Mouse (Mus musculus) lung, postnatal 14 days (tissue): Measurements from ENCODE around the gene Pigu.
A peak's percentile ranks its signal among the peaks of the same experiment; 100 is the strongest.

Experiments
- DNase-seq: peaks from one replicate; pipeline ENCODE4 v3.0.0; 2021

Pigu gene

GRCm38 (mm10) chr2:155356971-155357591 lies at the start of gene Pigu:
TSS of gene Pigu (minus strand) at chr2:155357430.
- peak; percentile 91 for DNase-seq

GRCm38 (mm10) chr2:155404635-155405034 lies 47.4 kb upstream of the Pigu start:
- DNase-seq: no peak

GRCm38 (mm10) chr2:155401926-155402325 lies 44.7 kb upstream of the Pigu start:
- no peak for DNase-seq

GRCm38 (mm10) chr2:155400276-155400675 lies 43.0 kb upstream of the Pigu start:
- DNase-seq: no peak

- no peak for DNase-seq
These were observed 37.4 kb upstream of the Pigu start for GRCm38 (mm10) chr2:155394586-155394985.

- no peak for DNase-seq
These were observed 31.3 kb upstream of the Pigu start for GRCm38 (mm10) chr2:155388573-155388972.

GRCm38 (mm10) chr2:155387052-155387451 lies 29.8 kb upstream of the Pigu start:
- DNase-seq: no peak

- no peak for DNase-seq
These were observed 29.3 kb upstream of the Pigu start for GRCm38 (mm10) chr2:155386534-155386899.

GRCm38 (mm10) chr2:155385731-155386533 lies 28.7 kb upstream of the Pigu start:
- no peak for DNase-seq

- peak; percentile 90 for DNase-seq
These were observed 27.9 kb upstream of the Pigu start for GRCm38 (mm10) chr2:155385090-155385489.

- peak; percentile 60 for DNase-seq
These were observed 25.7 kb upstream of the Pigu start for GRCm38 (mm10) chr2:155382791-155383438.

GRCm38 (mm10) chr2:155382332-155382700 lies 25.1 kb upstream of the Pigu start:
- no peak for DNase-seq

GRCm38 (mm10) chr2:155381643-155382331 lies 24.6 kb upstream of the Pigu start:
- peak; percentile 99 for DNase-seq

- no peak for DNase-seq
These were observed 23.8 kb upstream of the Pigu start for GRCm38 (mm10) chr2:155381060-155381437.

GRCm38 (mm10) chr2:155380261-155381059 lies 23.2 kb upstream of the Pigu start, which contains the start of gene Trp53inp2:
TSS of gene Trp53inp2 (plus strand) at chr2:155381059.
- no peak for DNase-seq

GRCm38 (mm10) chr2:155376191-155376590 lies 19.0 kb upstream of the Pigu start:
- no peak for DNase-seq

GRCm38 (mm10) chr2:155374521-155374920 lies 17.3 kb upstream of the Pigu start:
- no peak for DNase-seq

GRCm38 (mm10) chr2:155373886-155374285 lies 16.7 kb upstream of the Pigu start:
- no peak for DNase-seq

GRCm38 (mm10) chr2:155373302-155373701 lies 16.1 kb upstream of the Pigu start:
- DNase-seq: no peak

- no peak for DNase-seq
These were observed 15.2 kb upstream of the Pigu start for GRCm38 (mm10) chr2:155372451-155372850.

GRCm38 (mm10) chr2:155369333-155369883 lies 12.2 kb upstream of the Pigu start:
- DNase-seq: peak; percentile 68

GRCm38 (mm10) chr2:155367635-155368284 lies 10.5 kb upstream of the Pigu start:
- DNase-seq: no peak
